ENCODE assay signal across 9 mouse cellular contexts in the genomic region with DNA sequence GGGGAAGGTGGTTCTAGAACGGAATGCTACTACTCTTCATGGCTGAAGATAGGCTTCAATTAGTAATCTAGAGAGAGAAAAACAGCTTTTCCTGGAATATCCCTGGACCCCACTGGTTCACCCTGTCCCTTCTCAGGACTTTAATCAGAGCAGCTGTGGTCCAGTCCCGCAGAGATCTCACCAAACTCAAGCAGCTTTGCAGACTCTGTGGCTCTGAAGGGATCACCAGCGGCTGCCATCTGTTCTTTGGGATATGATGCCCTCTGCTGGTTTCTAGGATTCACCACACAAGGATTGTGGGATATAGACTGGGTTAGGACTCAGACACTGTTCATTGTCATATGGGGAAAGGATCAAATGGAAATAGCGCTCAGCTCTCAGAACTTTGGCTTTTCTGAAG. TPM values are rescaled to one million over a fixed set of nuclear protein-coding genes. Genes with fewer than 3 reads are reported as not detected.
DNase-seq lines count a peak whose midpoint lies in the region; TF ChIP-seq lines count a peak whose summit lies in the region.
"Had no signal": no experiment of that assay in that cellular context is flagged by ENCODE, and none has a peak within 500 bp of the region (broad histone marks: within the 10 kb centered on the region; RNA-seq: fewer than 3 reads in every experiment).

No protein-coding gene starts in this region.

- H3K4me3 ChIP-seq in testis, adult 2 months (ENCODE audit: control insufficient read depth, low read depth, low read length): no peak overlapping the region
- H3K4me3 ChIP-seq: limb, embryonic 12.5 days had no signal

- no peaks in the 10 kb centered on the region for H3K36me3 ChIP-seq in testis, adult 2 months (ENCODE audit: control insufficient read depth, insufficient read depth, low read length)
- H3K36me3 ChIP-seq: limb, embryonic 12.5 days had no signal

- DNase-seq in gastrocnemius, adult 18-20 months (ENCODE audit: low spot score): peak; percentile 67
- DNase-seq in gastrocnemius, postnatal 4 days (ENCODE audit: low spot score in 2 of 2): no peak
- no peak for DNase-seq in testis, postnatal 10 days (ENCODE audit: low spot score)
- DNase-seq in frontal cortex, adult 2 months (ENCODE audit: extremely low spot score in 1 of 2, low spot score in 1 of 2): peak; percentile 38 to 76
- peak; percentile 37 to 69 for DNase-seq in layer of hippocampus, postnatal 14 days (ENCODE audit: low spot score in 2 of 2)
- DNase-seq in thymus, postnatal 4 days: no peak
- DNase-seq in ovary, adult 18-20 months (ENCODE audit: low spot score): no peak

- no peak; the same call in 1 of the 2 replicates for TF ChIP-seq CTCF in testis, adult 2 months (IDR thresholded peaks at IDR 0.05; ENCODE audit: control insufficient read depth, insufficient read depth, insufficient replicate concordance, low read depth, low read length)

- TF ChIP-seq POLR2A in testis, adult 2 months (IDR thresholded peaks at IDR 0.05; ENCODE audit: control insufficient read depth, low read depth, low read length): no peak

- H3K27ac ChIP-seq in testis, adult 2 months (ENCODE audit: control insufficient read depth, insufficient read depth, low read depth, low read length): peak overlapping the region; percentile 28; the same call in 1 of the 2 replicates
- H3K27ac ChIP-seq: limb, embryonic 12.5 days had no signal

- no peaks in the 10 kb centered on the region for H3K27me3 ChIP-seq in testis, adult 2 months (ENCODE audit: control insufficient read depth, insufficient read depth, low read length)

- no peaks in the 10 kb centered on the region for H3K4me1 ChIP-seq in testis, adult 2 months (ENCODE audit: control insufficient read depth, insufficient read depth, low read length)
- H3K4me1 ChIP-seq: limb, embryonic 12.5 days had no signal

RNA-seq across cellular contexts. Expression of gene Prkag3, which starts 10.8 kb away (rescaled TPM):
- total RNA-seq in gastrocnemius, adult 18-20 months (2021): 100 to 1,000 TPM in 1 of 2 experiments, 10 to 100 TPM in 1; 75.0 to 102 TPM
- 10 to 100 TPM; 26.1 to 29.4 TPM for total RNA-seq in gastrocnemius, postnatal 4 days (2021)
- 0.44 and 0.53 TPM in 2 replicates for polyA plus RNA-seq in testis, adult 2 months (2012; rRNA removed)
- polyA plus RNA-seq in frontal cortex, adult 2 months (2012; rRNA removed): 0.76 and 0.88 TPM in 2 replicates
- under 1 TPM; 0.14 to 0.55 TPM for total RNA-seq in layer of hippocampus, postnatal 14 days (2021)

RNA-seq across cellular contexts. Expression of gene Wnt6, which starts 11.9 kb away (rescaled TPM):
- total RNA-seq in gastrocnemius, adult 18-20 months (2021): under 1 TPM; 0.45 to 0.50 TPM
- 1 to 10 TPM; 1.1 to 1.8 TPM for total RNA-seq in gastrocnemius, postnatal 4 days (2021)
- polyA plus RNA-seq in testis, adult 2 months (2012; rRNA removed): 11.2 and 13.4 TPM in 2 replicates
- polyA plus RNA-seq in frontal cortex, adult 2 months (2012; rRNA removed): 7.9 and 8.9 TPM in 2 replicates
- total RNA-seq in layer of hippocampus, postnatal 14 days (2021): under 1 TPM; 0.43 to 0.58 TPM

RNA-seq across cellular contexts. Expression of gene Wnt10a, which starts 31.5 kb away (rescaled TPM):
- under 1 TPM; 0.11 to 0.14 TPM for total RNA-seq in gastrocnemius, adult 18-20 months (2021)
- under 1 TPM; 0.13 to 0.27 TPM for total RNA-seq in gastrocnemius, postnatal 4 days (2021)
- polyA plus RNA-seq in testis, adult 2 months (2012; rRNA removed): 0.16 and 0.23 TPM in 2 replicates
- 6.0 and 7.2 TPM in 2 replicates for polyA plus RNA-seq in frontal cortex, adult 2 months (2012; rRNA removed)
- total RNA-seq in layer of hippocampus, postnatal 14 days (2021): 1 to 10 TPM; 1.9 to 2.0 TPM

RNA-seq across cellular contexts. Expression of gene Cyp27a1, which starts 46.4 kb away (rescaled TPM):
- 10 to 100 TPM; 55.7 to 57.8 TPM for total RNA-seq in gastrocnemius, adult 18-20 months (2021)
- total RNA-seq in gastrocnemius, postnatal 4 days (2021): 1 to 10 TPM; 6.5 to 6.7 TPM
- 6.3 and 9.0 TPM in 2 replicates for polyA plus RNA-seq in testis, adult 2 months (2012; rRNA removed)
- 14.1 and 14.5 TPM in 2 replicates for polyA plus RNA-seq in frontal cortex, adult 2 months (2012; rRNA removed)
- total RNA-seq in layer of hippocampus, postnatal 14 days (2021): 1 to 10 TPM; 1.1 to 2.6 TPM

Comparison
In these comparisons a context has a peak if more than half of its experiments do, and no peak if none do; other contexts are left out.
1. DNase-seq: peak in gastrocnemius, adult 18-20 months (single experiment), frontal cortex, adult 2 months (2 of 2) and layer of hippocampus, postnatal 14 days (2 of 2); none in gastrocnemius, postnatal 4 days (0 of 2), testis, postnatal 10 days (single experiment), thymus, postnatal 4 days (single experiment) and ovary, adult 18-20 months (single experiment).
2. RNA of gene Prkag3, which starts 10.8 kb away (total RNA-seq): 75.0 to 102 TPM in gastrocnemius, adult 18-20 months and 26.1 to 29.4 TPM in gastrocnemius, postnatal 4 days; 0.14 to 0.55 TPM in layer of hippocampus, postnatal 14 days; every median in the first group is over 10 times any median in the second.